Mouse (Mus musculus): ENCODE results near the gene Lin54.

- TF ChIP-seq JUND (conservative IDR thresholded peaks at IDR 0.05; ENCODE audit: low read depth, low read length) (peak; percentile 4; the same call in 1 of the 2 replicates), UBTF (IDR thresholded peaks at IDR 0.05; ENCODE audit: low read depth, low read length) (0 out of 2 replicates have a peak, but pooled peaks have one; percentile 42), TBP (conservative IDR thresholded peaks at IDR 0.05; ENCODE audit: low read depth, low read length) (peak; percentile 88), POLR2A (IDR thresholded peaks at IDR 0.05; ENCODE audit: low read depth, low read length) (0 out of 2 replicates have a peak, but pooled peaks have one; percentile 29), CTCF (conservative IDR thresholded peaks at IDR 0.05 in 1 of 2, IDR thresholded peaks at IDR 0.05 in 1 of 2; ENCODE audit: low read depth in 2 of 2, low read length in 2 of 2) (no peak), TCF12 (IDR thresholded peaks at IDR 0.05; ENCODE audit: low read depth, low read length) (peak; percentile 51; the same call in 1 of the 2 replicates), USF2 (conservative IDR thresholded peaks at IDR 0.05; ENCODE audit: low read depth, low read length) (no peak), HCFC1 (IDR thresholded peaks at IDR 0.05; ENCODE audit: low read depth, low read length) (peak; percentile 66), GABPA (IDR thresholded peaks at IDR 0.05; ENCODE audit: insufficient replicate concordance, low read depth, low read length) (no peak)
Observed at GRCm38 (mm10) chr5:100526164-100526563, 25.7 kb upstream of the Lin54 start.

All from CH12.LX (cell line).